Mouse (Mus musculus): Measurements from ENCODE around the gene Gm19345. TPM values are rescaled to one million over a fixed set of nuclear protein-coding genes. Genes with fewer than 3 reads are reported as not detected.

Gm19345 gene
- polyA plus RNA-seq, 1 experiment from 2014 or later, result not detected

GRCm38 (mm10) chr7:19818440-19818839, 33.4 kb upstream of the Gm19345 start:
- Histone ChIP-seq H3K9ac (no peak overlapping the region), H3K4me1 (peaks cover 46% of the 10 kb centered on the region), H3K4me2 (no peak overlapping the region), H3K27me3 (peaks cover 28% of the 10 kb centered on the region), H3K4me3 (no peak overlapping the region), H3K27ac (no peak overlapping the region), H3K36me3 (no peaks in the 10 kb centered on the region), H3K9me3 (no peaks in the 10 kb centered on the region)
- WGBS, result 64% methylated on average over 5 of the region's 5 CpGs
- ATAC-seq (ENCODE audit: insufficient number of reproducible peaks, low FRiP score, low TSS enrichment, low read depth), result no peak

GRCm38 (mm10) chr7:19818875-19819274, 32.9 kb upstream of the Gm19345 start:
- H3K4me2 ChIP-seq, result no peak overlapping the region
- H3K27ac ChIP-seq, result no peak overlapping the region
- H3K36me3 ChIP-seq, result no peaks in the 10 kb centered on the region
- H3K4me1 ChIP-seq, result peaks cover 50% of the 10 kb centered on the region
- 78% methylated on average over 7 of the region's 7 CpGs for WGBS
- no peak for ATAC-seq (ENCODE audit: insufficient number of reproducible peaks, low FRiP score, low TSS enrichment, low read depth)
- no peaks in the 10 kb centered on the region for H3K9me3 ChIP-seq
- H3K9ac ChIP-seq, result no peak overlapping the region
- H3K27me3 ChIP-seq, result peaks cover 23% of the 10 kb centered on the region
- no peak overlapping the region for H3K4me3 ChIP-seq

DNA sequence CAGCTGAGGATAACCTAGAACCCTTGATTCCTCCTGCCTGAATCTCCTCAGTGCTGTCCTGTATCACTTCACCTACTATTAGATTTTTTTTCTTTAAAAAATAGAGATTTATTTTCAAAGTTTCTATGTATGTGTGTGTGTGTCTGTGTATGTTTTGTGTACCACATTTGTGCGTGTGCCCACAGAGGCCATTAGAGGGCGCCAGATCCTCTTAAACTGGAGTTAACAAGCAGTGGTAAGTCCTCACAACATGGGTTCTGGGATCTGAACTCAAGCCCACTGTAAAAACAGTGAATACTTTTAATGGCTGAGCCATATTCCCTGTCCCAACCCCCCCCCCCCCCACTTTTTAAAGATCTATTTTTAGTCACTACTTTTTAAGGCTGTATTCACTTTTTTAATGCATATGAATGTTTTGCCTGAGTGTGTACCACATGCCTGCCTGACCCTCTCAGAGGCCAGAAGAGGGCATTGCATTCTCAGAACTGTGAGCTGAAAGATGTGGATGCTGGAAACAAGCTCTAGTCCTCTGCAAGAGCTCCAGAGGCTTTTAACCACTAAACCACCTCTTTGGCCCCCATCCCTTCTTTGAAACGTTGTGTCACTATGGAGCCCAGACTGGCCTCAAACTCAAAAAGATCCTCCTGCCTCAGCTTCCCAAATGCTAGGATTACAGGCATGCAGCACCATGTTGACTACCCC, 31.3 kb upstream of the Gm19345 start:
- no peaks in the 10 kb centered on the region for H3K9me3 ChIP-seq
- H3K9ac ChIP-seq, result no peak overlapping the region
- 76% methylated on average over 3 of the region's 3 CpGs for WGBS
- H3K27ac ChIP-seq, result no peak overlapping the region
- H3K27me3 ChIP-seq, result peaks cover 23% of the 10 kb centered on the region
- no peak overlapping the region for H3K4me2 ChIP-seq
- H3K4me1 ChIP-seq, result peaks cover 58% of the 10 kb centered on the region
- ATAC-seq (ENCODE audit: insufficient number of reproducible peaks, low FRiP score, low TSS enrichment, low read depth), result no peak
- H3K36me3 ChIP-seq, result no peaks in the 10 kb centered on the region
- H3K4me3 ChIP-seq, result no peak overlapping the region

DNA sequence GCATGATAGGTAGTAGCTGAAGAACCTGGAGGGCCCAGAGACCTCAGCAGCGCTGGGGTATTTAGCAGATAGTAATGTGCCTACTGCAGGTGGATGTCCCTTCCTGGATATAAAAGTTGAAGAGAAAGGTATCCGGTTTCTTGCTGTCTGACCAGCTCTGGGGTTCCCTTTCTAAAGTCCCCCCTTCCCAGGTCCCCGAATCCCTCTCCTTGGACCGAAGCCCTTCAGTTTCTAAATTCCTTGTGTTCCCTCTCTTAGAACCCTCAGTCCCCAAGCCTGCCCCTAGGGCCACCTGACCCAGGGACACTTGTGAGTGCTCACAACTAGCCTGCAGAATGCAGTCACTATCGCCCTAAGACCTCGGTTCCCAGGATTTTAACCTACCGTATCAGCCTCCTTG, 30.2 kb upstream of the Gm19345 start:
- Histone ChIP-seq H3K27ac (no peak overlapping the region), H3K9ac (no peak overlapping the region), H3K9me3 (no peaks in the 10 kb centered on the region), H3K4me1 (peaks cover 48% of the 10 kb centered on the region), H3K4me3 (no peak overlapping the region; the same call in 1 of the 2 replicates), H3K27me3 (peaks cover 23% of the 10 kb centered on the region), H3K36me3 (no peaks in the 10 kb centered on the region), H3K4me2 (no peak overlapping the region)
- WGBS, result 60% methylated on average over 7 of the region's 7 CpGs
- no peak for ATAC-seq (ENCODE audit: insufficient number of reproducible peaks, low FRiP score, low TSS enrichment, low read depth)

DNA sequence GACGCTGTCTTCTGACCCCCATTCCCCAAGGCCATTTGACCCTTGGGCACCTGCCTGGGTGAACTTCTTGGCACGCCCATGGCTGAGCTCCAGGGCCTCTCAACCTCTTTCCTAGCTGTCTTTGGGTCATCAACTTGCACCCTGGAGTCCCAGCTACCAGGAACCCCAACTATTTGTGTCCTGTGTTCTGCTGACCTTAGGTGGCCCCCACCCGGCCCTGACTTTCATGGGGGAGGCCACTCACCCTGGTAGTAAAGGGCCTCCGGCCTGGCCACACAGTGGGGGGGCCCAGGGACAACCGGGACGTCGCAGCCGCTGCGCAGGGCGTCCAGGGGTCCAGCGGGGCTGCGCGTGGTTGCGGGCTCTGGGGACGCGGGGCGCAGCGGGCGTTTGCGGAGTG, 29.6 kb upstream of the Gm19345 start:
- H3K36me3 ChIP-seq, result no peaks in the 10 kb centered on the region
- peaks cover 48% of the 10 kb centered on the region for H3K4me1 ChIP-seq
- no peak for ATAC-seq (ENCODE audit: insufficient number of reproducible peaks, low FRiP score, low TSS enrichment, low read depth)
- peaks cover 23% of the 10 kb centered on the region for H3K27me3 ChIP-seq
- H3K9me3 ChIP-seq, result no peaks in the 10 kb centered on the region
- peak overlapping the region; percentile 47 for H3K4me3 ChIP-seq
- peak overlapping the region; percentile 47 for H3K9ac ChIP-seq
- H3K4me2 ChIP-seq, result peak overlapping the region; percentile 77
- WGBS, result 6% methylated on average over 20 of the region's 20 CpGs
- H3K27ac ChIP-seq, result peak overlapping the region; percentile 43; the same call in 1 of the 2 replicates

- Histone ChIP-seq H3K27ac (peak within 1 kb of the TSS; percentile 91), H3K4me1 (peaks cover 43% of the 10 kb centered on the region), H3K36me3 (no peaks in the 10 kb centered on the region), H3K9me3 (no peaks in the 10 kb centered on the region), H3K4me2 (peak within 1 kb of the TSS; percentile 77), H3K27me3 (peaks cover 23% of the 10 kb centered on the region), H3K9ac (peak within 1 kb of the TSS; percentile 47), H3K4me3 (peak within 1 kb of the TSS; percentile 47)
- 1% methylated on average over 34 of the region's 42 CpGs for WGBS
- ATAC-seq (ENCODE audit: insufficient number of reproducible peaks, low FRiP score, low TSS enrichment, low read depth), result no peak
Measured at GRCm38 (mm10) chr7:19822604-19823058, 29.2 kb upstream of the Gm19345 start, which contains the start of gene Bcl3. Gene Bcl3, minus strand, starts transcription at chr7:19822770.

GRCm38 (mm10) chr7:19823256-19824181, 28.3 kb upstream of the Gm19345 start:
- H3K27me3 ChIP-seq, result peaks cover 23% of the 10 kb centered on the region
- peak overlapping the region; percentile 91 for H3K27ac ChIP-seq
- 0 out of 2 replicates have a peak overlapping the region, but pooled peaks have one; percentile 2 for H3K4me3 ChIP-seq
- H3K4me2 ChIP-seq, result peak overlapping the region; percentile 25
- peak; percentile 28; the same call in 1 of the 2 replicates for ATAC-seq (ENCODE audit: insufficient number of reproducible peaks, low FRiP score, low TSS enrichment, low read depth)
- 29% methylated on average over 16 of the region's 16 CpGs for WGBS
- no peaks in the 10 kb centered on the region for H3K36me3 ChIP-seq
- no peaks in the 10 kb centered on the region for H3K9me3 ChIP-seq
- H3K4me1 ChIP-seq, result peaks cover 34% of the 10 kb centered on the region
- H3K9ac ChIP-seq, result no peak overlapping the region

DNA sequence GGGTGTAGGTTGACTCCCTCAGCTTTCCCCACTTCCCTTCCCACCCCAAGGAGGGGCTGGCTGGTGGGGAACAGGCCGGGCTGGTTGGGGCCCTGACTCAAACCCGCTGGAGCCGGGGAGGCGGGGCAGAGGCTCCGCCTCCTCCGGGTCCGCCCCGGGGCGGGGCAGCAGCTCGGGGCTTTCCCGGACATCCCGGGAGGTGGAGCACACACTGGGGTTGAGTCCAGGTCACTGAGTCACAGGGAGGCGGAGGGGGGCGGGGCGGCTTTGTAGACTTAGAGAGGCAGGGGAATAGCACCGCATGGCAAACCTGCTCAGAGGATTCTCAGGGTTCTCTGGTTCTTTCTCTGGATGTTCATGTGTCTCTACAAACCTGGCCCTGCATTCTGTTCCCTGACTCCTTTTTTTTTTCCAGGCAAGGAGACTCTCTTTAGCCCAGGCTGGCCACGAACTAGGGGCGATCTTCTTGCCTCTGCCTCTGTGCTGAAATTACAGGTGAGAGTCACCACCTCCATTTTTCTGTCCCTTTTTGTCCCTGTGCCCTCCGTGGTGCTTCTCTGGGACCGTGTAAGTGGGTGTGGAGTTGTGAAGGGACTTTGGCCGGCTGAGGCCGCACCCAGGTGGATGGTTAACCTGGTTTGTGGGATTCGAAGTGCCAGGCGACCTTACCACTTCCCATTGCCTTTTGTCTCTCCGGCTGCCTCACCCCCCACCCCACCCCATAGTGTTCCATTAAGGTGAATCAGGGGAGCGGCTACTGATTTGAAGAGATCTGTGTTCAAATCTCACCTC, 27.4 kb upstream of the Gm19345 start:
- Histone ChIP-seq H3K9ac (no peak overlapping the region), H3K27ac (peak overlapping the region; percentile 91), H3K36me3 (no peaks in the 10 kb centered on the region), H3K4me2 (peak overlapping the region; percentile 25), H3K27me3 (peaks cover 23% of the 10 kb centered on the region), H3K9me3 (no peaks in the 10 kb centered on the region), H3K4me3 (0 out of 2 replicates have a peak overlapping the region, but pooled peaks have one; percentile 2), H3K4me1 (peaks cover 33% of the 10 kb centered on the region)
- peak; percentile 85 for ATAC-seq (ENCODE audit: insufficient number of reproducible peaks, low FRiP score, low TSS enrichment, low read depth)
- 21% methylated on average over 26 of the region's 26 CpGs for WGBS

DNA sequence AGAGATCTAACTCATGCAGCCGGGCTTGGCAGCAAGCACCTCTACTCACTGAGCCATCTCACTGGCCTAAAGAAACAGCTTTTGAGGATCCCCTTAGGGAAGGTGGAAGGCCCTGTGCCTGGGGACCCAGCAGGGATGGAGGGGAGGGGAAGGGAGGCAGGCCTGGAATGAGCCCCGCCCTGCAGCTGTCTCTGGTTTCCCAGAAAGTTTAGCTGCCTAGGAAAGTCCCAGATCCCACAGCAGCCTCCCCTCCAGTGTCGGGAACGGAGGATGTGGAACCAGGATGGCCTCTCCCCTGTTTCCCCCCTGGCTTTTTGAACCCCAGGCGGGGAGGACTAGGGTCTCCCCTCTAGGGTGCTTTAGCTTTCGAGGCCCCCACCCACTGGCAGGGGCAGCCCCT, 25.0 kb upstream of the Gm19345 start:
- Histone ChIP-seq H3K4me2 (no peak overlapping the region), H3K4me3 (no peak overlapping the region), H3K9me3 (no peaks in the 10 kb centered on the region), H3K27ac (no peak overlapping the region; the same call in 1 of the 2 replicates), H3K36me3 (no peaks in the 10 kb centered on the region), H3K9ac (no peak overlapping the region), H3K27me3 (peaks cover 15% of the 10 kb centered on the region), H3K4me1 (peaks cover 42% of the 10 kb centered on the region)
- 19% methylated on average over 5 of the region's 6 CpGs for WGBS
- ATAC-seq (ENCODE audit: insufficient number of reproducible peaks, low FRiP score, low TSS enrichment, low read depth), result no peak

- no peak overlapping the region for H3K4me2 ChIP-seq
- no peak overlapping the region for H3K4me3 ChIP-seq
- 75% methylated on average over 3 of the region's 3 CpGs for WGBS
- no peaks in the 10 kb centered on the region for H3K9me3 ChIP-seq
- no peaks in the 10 kb centered on the region for H3K27me3 ChIP-seq
- H3K4me1 ChIP-seq, result peaks cover 21% of the 10 kb centered on the region
- no peaks in the 10 kb centered on the region for H3K36me3 ChIP-seq
- H3K9ac ChIP-seq, result no peak overlapping the region
- H3K27ac ChIP-seq, result no peak overlapping the region
- no peak for ATAC-seq (ENCODE audit: insufficient number of reproducible peaks, low FRiP score, low TSS enrichment, low read depth)
Measured at GRCm38 (mm10) chr7:19829694-19830093, 22.1 kb upstream of the Gm19345 start.

GRCm38 (mm10) chr7:19830682-19831156, 21.1 kb upstream of the Gm19345 start:
- Histone ChIP-seq H3K4me2 (no peak overlapping the region), H3K4me3 (no peak overlapping the region), H3K36me3 (no peaks in the 10 kb centered on the region), H3K9me3 (no peaks in the 10 kb centered on the region), H3K27me3 (no peaks in the 10 kb centered on the region), H3K9ac (no peak overlapping the region), H3K4me1 (peaks cover 20% of the 10 kb centered on the region), H3K27ac (peak overlapping the region; percentile 6; the same call in 1 of the 2 replicates)
- peak; percentile 38; the same call in 1 of the 2 replicates for ATAC-seq (ENCODE audit: insufficient number of reproducible peaks, low FRiP score, low TSS enrichment, low read depth)
- WGBS, result 29% methylated on average over 13 of the region's 13 CpGs
